Mouse (Mus musculus) thymus, adult 2 months (tissue): ENCODE data around the gene Rcor2.

Experiments
- CTCF ChIP-seq: fragments of 200-500 bp; IDR thresholded peaks from 2 replicates; pipeline ENCODE4 v1.5.1; 2012; ENCODE audit warnings: mild to moderate bottlenecking, control low read depth, low read length, moderate library complexity, borderline replicate concordance; ENCODE audit not compliant: control insufficient read depth, poor library complexity, insufficient read depth; ENCODE audit errors: extremely low read depth
- POLR2A ChIP-seq: fragments of 200-500 bp; IDR thresholded peaks from 2 replicates; pipeline ENCODE4 v1.6.1; 2012; ENCODE audit warnings: mild to moderate bottlenecking, low read length, control low read depth, moderate library complexity; ENCODE audit not compliant: control insufficient read depth, poor library complexity, insufficient read depth; ENCODE audit errors: extremely low read depth

DNA sequence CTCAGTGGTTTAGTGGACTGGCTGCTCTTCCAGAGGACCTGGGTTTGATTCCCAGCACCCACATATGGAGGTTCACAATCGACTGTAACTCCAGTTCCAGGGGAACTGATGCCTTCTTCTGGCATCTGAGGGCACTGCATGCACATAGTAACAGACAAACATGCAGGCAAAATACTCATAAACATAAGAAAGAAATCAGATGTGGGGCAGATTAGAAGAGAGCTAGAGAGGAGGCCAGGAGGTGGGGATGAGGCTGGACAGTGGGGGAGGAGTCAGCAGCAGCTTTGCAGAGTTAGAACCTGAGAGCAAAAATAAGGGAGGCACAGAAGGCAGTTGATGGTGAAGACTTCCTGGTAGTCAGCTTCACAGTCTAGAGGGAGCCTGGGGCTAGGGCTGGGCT is 4.5 kb upstream of the Rcor2 start:
- TF ChIP-seq CTCF (no peak), POLR2A (no peak)
